In the genomic region with DNA sequence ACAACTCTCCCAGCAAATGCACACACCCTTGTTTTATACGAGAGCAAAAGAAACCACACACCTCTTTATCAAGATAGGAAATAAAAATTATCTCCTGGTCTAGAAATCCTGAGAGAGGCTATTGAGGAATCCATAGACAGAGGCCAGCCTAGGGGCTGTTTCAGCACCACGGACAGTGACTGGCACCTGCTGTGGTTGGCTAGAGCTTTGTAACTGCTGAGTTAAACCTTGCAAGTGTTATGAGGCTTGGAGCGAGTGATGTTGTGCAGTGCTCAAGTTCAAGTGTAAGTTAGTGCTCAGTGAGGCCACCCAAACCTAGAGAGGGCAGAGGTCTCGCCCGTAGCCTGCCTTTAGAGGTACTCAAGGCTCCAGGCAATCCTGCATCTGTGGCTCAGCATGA, we compare ENCODE assay signal across 9 mouse cellular contexts. TPM values are rescaled to one million over a fixed set of nuclear protein-coding genes. Genes with fewer than 3 reads are reported as not detected.
DNase-seq lines count a peak whose midpoint lies in the region; ATAC-seq and TF ChIP-seq lines count a peak whose summit lies in the region.
"Had no signal": no experiment of that assay in that cellular context is flagged by ENCODE, and none has a peak within 500 bp of the region (broad histone marks: within the 10 kb centered on the region; RNA-seq: fewer than 3 reads in every experiment).

No protein-coding gene starts in this region.

- H3K4me2 ChIP-seq in forebrain, embryonic 13.5 days: no peak overlapping the region
- H3K4me2 ChIP-seq: embryonic facial prominence, embryonic 15.5 days had no signal

- no peaks in the 10 kb centered on the region for H3K9me3 ChIP-seq in forebrain, embryonic 13.5 days (replicated peaks)
- H3K9me3 ChIP-seq: embryonic facial prominence, embryonic 15.5 days had no signal

- H3K4me3 ChIP-seq in kidney, adult 2 months (ENCODE audit: insufficient read depth, low read depth, low read length): no peak overlapping the region
- H3K4me3 ChIP-seq in forebrain, embryonic 13.5 days: no peak overlapping the region
- H3K4me3 ChIP-seq: embryonic facial prominence, embryonic 15.5 days had no signal

- 17% methylated on average over 5 of the region's 5 CpGs for WGBS in kidney, adult 2 months
- 25% methylated on average over 5 of the region's 5 CpGs for WGBS in forebrain, embryonic 13.5 days

- TF ChIP-seq CTCF in kidney, adult 2 months (conservative IDR thresholded peaks at IDR 0.05; ENCODE audit: insufficient read depth, insufficient read length, low read depth, low read length): no peak

- no peak overlapping the region for H3K27ac ChIP-seq in kidney, adult 2 months (ENCODE audit: insufficient read depth, low read depth, low read length)
- no peak overlapping the region for H3K27ac ChIP-seq in forebrain, embryonic 13.5 days
- H3K27ac ChIP-seq: embryonic facial prominence, embryonic 15.5 days; macrophage had no signal

- no peak for TF ChIP-seq POLR2A in kidney, adult 2 months (IDR thresholded peaks at IDR 0.05; ENCODE audit: low read depth, low read length)

- no peak overlapping the region for H3K9ac ChIP-seq in forebrain, embryonic 13.5 days
- H3K9ac ChIP-seq: embryonic facial prominence, embryonic 15.5 days had no signal

- intact Hi-C loops in left cerebral cortex, postnatal 36 days (cut with DNase I): no loop called here

- no peaks in the 10 kb centered on the region for H3K4me1 ChIP-seq in kidney, adult 2 months (ENCODE audit: control insufficient read depth, insufficient read depth, low read length)
- H3K4me1 ChIP-seq in forebrain, embryonic 13.5 days: peaks cover 43% of the 10 kb centered on the region
- H3K4me1 ChIP-seq: embryonic facial prominence, embryonic 15.5 days had no signal

- no peak for ATAC-seq in forebrain, embryonic 13.5 days

- DNase-seq in kidney, adult 2 months: peak; percentile 42
- DNase-seq in kidney, adult 11 months: no peak
- peak; percentile 73 for DNase-seq in NIH3T3 (ENCODE audit: low read depth)
- peak; percentile 82 for DNase-seq in embryo, embryonic 11 days
- DNase-seq in lung, postnatal 10 days: peak; percentile 33
- no peak for DNase-seq in left cerebral cortex, postnatal 36 days (ENCODE audit: low spot score in 2 of 2)

- H3K36me3 ChIP-seq in kidney, adult 2 months (ENCODE audit: control insufficient read depth, insufficient read depth, low read length): no peaks in the 10 kb centered on the region
- no peaks in the 10 kb centered on the region for H3K36me3 ChIP-seq in forebrain, embryonic 13.5 days (ENCODE audit: poor library complexity, severe bottlenecking)
- H3K36me3 ChIP-seq: embryonic facial prominence, embryonic 15.5 days had no signal

- no peaks in the 10 kb centered on the region for H3K27me3 ChIP-seq in kidney, adult 2 months (replicated peaks; ENCODE audit: control insufficient read depth, insufficient read depth, low read length)
- 0 out of 2 replicates have a peak, but pooled peaks cover 4% of the 10 kb centered on the region for H3K27me3 ChIP-seq in forebrain, embryonic 13.5 days

RNA-seq across cellular contexts. Expression of a gene that starts 5.6 kb away (rescaled TPM):
- polyA plus RNA-seq in kidney, adult 2 months (2012; rRNA removed): 0.03 TPM in 2 replicates
- 10 to 100 TPM; 24.3 to 34.8 TPM for total RNA-seq in left cerebral cortex, postnatal 36 days (2021)
- polyA plus RNA-seq in forebrain, embryonic 13.5 days (2015; fragmentation: Nextera tagmentation; extraction: Ambion mirVana): 6.3 and 6.5 TPM in 2 replicates
- polyA plus RNA-seq: macrophage had no signal

Comparison
In these comparisons a context has a peak if more than half of its experiments do, and no peak if none do; other contexts are left out.
1. DNase-seq: peak in kidney, adult 2 months (single experiment), NIH3T3 (single experiment), embryo, embryonic 11 days (single experiment) and lung, postnatal 10 days (single experiment); none in kidney, adult 11 months (single experiment) and left cerebral cortex, postnatal 36 days (0 of 2).